Mouse (Mus musculus) mouse trophoblast stem cell (cell line): ENCODE data around the gene Acsm4.
"Not testable (repeated sequence)": the region's sequence is repeated elsewhere in the genome, so short reads cannot be mapped to it uniquely, and the experiment has no call there.

ENCODE experiments used
- in situ Hi-C, 2 experiments: fragments of 300-500 bp; cut with MseI, MboI; formaldehyde crosslinking; loops; 2 replicates in 1 of 2; 3 replicates in 1 of 2; pipeline ENCODE4 v1.15.1; 2025

Acsm4 gene

DNA sequence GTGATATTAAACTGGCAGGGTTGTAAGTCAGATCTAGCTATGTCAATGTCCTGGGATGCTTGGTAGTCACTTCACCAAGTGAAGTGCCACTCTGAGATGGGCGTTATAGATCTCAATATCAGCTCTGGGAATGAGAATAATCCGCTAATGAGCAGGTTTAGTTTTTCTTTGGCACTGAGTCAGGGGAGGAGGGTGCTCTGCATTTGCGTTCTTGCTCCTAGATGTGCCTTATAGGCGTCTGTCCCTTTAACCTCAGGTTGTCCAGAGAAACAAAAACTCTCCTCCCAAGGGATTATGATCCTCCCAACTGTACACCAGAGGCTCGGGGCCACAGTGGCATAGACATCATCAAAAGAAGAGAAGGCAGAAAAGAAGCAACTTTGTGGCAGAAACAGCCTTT lies at the start of gene Acsm4:
Acsm4 (plus strand) TSS at position 301 of the 400 bp plus-strand sequence.
- in situ Hi-C loops = no loop called here

DNA sequence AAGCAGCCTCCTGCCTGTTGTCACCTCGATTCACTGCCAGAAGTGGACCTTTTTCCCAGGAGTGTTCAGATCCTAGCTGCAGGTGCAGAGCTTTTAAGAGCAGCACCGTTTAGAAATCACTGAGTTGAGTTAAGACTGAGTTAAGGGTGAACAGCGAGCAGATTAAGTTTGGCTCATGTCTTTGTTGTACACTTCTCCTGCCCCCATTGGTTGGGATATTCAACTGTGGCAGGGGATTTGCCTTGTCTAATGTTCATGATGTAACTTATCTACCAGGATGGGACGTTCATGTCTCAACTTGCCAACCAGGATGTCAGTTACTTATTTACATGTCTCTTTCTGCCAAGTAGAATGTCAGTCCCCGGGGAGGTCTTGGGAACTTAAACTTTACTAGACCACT lies 47.5 kb upstream of the Acsm4 start:
- in situ Hi-C loops = no loop called here

DNA sequence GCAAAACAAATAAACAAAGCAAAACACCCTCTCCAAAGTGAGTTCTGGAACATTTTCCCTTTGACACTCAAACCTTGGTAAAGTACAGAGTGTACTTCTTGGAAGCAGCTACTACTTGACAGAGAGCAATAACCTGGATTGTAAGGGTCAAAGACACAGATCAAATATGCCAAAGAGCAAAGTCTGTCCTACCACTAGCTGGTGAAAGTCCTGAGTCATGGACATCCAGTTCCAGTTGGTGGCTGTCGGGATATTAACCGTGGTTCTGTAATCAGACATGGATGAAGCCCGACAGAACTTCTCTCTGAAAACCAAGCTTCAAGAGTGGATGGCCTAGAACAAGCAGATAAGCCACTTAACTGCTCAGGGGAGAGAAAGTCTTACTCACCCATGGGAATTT lies 21.9 kb upstream of the Acsm4 start:
- in situ Hi-C loops = no loop called here

DNA sequence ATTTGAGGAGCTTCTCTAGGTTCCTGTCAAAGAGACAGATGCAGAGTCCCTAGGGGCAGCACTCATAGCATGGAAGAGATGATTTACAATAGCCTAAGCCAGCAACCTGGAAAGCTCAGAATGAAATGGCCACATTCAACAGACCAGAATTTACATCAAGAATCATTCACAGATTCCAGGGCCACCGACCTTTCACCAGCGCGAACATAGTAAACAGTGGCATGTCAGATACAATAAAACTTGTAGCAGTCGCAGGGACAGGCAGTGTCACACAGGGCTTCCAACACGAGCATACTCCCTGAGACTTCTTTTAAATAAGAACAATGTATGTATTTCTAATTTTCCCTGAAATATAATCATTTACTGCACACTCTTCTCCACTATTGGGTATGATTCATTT lies 19.4 kb upstream of the Acsm4 start:
- in situ Hi-C loops = no loop called here

DNA sequence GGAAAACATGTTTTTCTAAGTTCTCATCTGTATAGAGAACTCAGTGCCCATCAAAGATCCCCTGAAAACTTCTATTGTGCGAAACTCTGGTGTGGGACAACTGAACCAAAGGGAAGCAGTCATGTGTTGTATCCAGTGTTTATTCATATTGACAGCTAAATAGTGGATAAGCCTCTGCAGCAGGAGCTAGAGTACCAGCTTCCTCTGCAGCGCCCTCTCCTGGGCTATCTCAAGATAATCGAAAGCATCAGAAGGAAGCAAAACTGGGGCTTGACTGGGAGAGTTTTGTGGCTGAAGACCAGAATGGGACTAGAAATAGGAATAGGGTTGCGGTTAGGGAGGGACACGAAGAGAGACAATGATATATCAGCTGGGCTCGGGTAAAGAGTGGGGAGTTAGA lies 18.9 kb upstream of the Acsm4 start:
- in situ Hi-C loops = no loop called here

DNA sequence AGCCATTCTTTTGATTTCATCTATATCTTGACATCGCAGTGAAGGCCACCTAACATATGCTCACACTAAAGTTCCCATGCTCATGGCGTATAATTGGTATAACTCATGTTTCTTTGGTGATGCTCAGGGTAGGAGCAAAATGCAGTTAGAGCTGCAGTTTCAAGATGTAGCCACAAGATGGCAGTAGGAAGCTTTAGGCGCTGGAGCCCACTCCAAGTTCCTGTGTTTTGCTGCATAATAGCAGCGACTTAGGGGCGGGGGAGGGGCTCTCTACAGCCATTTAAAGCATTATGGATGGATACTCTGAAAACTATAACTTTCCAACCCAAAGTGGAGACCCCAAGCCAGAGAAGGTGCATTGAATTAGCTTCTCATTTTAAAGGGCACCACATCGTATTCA lies 16.4 kb upstream of the Acsm4 start:
- in situ Hi-C loops = no loop called here

DNA sequence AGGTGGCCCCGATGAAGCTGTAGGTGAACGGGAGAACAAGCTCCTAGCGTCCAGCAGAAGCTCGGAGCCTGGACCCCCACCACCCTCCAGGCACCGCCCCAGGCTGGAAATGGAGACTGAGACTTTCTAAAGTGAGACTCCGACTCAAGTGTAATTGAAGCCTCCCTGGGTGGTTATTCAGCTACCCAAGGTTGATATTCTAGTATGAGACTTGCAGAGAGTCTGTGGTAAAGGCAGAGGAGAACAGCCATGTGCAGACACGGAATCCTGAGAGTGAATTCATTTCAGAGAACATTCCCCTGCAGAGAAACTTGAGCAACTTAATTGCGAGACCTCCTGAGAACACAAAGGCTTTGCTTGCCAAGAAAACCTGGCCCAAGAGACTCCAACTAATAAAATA lies 9.7 kb upstream of the Acsm4 start:
- in situ Hi-C loops = no loop called here

DNA sequence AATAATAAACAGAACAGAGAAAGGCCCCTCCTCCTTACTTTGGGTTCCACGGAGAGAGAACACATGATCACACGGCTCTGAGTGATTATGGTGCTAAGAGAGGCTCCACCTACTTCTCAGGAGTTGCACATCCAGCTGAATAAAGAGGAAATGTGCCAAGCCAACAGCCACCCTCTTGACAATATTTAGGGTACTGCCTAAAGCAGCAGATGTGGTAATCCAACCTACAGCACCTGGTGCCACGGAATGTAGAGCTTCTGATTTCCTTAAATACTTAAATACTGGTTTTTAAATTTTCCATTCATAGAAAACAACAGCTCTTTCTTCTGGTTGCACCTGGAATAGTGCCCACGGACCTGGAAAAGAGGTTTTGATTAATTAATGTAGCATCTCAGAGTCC lies 7.1 kb upstream of the Acsm4 start:
- in situ Hi-C loops = no loop called here

DNA sequence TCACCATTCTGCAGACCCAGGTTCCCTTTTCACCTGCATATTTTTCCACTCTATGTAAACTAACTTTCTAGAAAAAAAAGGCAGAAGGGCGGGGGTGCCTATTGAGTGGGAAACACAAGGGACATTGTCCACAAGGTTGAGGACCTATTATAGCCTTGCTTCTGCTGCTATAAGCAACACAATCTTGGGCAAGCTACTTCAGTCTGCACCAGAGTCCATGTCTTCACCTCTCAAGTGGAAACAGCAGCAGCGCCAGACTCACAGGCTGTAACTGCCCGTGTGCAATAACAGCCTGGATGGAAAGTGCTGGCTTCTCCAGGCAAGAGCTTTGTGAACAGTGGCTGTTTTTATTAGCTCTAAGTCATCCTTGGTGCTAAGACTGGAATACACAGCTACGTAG lies 2.5 kb downstream of the Acsm4 start:
- in situ Hi-C loops = no loop called here

DNA sequence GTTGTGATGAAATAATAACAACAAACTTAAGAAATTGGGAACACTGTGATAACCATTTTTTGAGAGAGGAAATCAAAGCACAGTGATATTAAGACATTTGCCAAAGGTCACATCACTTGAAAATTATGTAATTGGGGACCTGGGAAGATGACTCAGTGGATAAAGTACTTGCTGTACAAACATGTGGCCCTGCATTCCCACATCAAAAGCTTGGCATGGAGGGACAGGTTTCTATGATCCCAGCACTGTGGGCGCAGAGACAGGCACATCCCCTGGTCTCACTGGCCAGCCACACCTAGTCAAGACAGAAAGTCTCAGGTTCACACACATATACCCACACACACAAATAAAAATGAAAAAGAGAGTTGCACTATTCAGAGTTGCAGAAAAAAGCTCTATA lies 5.1 kb downstream of the Acsm4 start:
- in situ Hi-C loops = no loop called here

DNA sequence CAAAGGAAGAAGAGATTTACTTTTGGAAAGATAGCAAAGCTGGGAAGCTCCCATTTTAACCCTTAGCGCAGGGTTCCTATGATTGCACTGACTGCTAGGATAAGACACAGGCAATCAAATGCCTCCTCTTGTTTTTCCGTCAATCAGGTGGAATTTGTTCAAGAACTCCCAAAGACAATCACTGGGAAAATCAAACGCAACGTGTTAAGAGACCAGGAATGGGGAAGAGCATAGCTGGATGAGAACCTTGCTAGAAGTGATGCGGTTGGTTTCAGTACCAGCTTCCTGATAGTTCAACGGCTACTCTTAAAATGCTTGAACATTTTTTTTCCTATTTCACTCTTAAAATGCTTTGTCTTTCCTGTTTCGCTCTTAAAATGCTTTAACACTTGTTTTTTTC lies 24.3 kb downstream of the Acsm4 start:
- in situ Hi-C loops = no loop called here

DNA sequence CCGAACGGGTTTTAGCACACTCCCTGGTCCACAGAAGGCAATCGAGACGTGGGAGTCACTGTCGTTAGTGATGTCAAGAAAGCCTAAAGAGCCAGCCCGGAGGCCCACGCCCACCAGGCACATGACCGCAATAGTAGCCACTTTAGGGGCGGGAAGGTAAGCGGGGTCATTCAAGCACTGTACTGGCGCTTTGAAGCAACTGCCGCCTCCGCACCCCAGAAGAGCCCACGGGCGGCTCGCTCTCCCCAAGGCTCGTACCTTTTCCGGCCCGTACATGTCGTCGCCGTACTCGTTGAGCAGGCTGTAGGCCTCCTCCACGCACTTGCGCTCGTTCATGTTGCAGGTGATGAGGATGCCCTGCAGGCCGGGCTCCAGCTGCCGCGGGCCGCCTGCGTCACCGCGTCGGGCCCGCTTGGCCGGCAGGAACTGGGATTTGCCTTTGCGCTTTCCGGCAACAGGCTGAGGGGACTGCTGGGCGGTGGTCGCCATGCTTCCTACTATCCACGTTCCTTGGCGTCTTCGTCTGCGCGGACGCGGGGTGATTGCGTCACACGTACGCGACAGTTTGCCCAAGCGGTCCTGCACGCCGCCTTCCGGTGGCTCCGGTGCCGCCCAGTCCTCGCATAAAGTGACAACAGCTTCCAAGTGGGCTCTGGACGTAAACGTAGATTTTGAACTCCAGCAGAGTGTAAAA lies 30.6 kb downstream of the Acsm4 start, which contains the start of gene Thumpd1:
Thumpd1 (minus strand) TSS at position 546 of the 694 bp plus-strand sequence.
- in situ Hi-C loops = no loop called here

DNA sequence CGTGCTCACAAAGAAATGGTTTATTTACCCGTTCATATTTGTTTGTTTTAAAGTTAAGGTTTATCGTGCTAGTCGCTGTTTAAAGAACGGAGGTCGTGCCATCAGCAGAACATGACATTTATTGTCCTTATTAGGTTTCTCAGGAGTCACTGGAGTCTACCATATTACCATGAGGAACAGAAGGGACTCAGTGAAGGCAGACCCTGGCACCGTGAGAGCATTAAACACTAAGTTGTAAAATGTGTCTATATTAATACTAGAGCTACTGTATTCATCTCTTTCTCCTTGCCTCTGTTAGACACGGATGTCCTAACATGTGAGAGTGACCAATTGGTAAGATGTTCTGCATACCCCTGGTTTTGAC lies 31.1 kb downstream of the Acsm4 start:
- in situ Hi-C loops = no loop called here

DNA sequence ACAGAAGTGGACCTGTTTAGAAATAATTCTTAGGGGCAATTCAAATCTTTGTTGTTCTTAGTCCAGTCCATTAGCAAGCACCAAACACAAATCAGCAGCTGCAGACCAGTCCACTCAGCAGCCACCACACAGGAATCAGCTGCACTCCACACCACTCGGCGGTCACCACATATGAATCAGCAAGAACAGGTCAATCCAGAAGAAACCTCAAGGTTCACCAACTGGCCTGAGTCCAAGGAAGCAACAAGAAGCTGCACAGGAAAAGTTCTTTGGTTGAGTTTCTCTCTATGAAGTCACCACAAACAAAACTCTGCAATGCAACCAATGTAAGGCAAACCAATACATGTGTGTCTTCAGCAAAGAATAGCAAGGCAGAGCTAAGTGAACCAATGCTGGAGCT lies 37.8 kb downstream of the Acsm4 start:
- in situ Hi-C loops = no loop called here

DNA sequence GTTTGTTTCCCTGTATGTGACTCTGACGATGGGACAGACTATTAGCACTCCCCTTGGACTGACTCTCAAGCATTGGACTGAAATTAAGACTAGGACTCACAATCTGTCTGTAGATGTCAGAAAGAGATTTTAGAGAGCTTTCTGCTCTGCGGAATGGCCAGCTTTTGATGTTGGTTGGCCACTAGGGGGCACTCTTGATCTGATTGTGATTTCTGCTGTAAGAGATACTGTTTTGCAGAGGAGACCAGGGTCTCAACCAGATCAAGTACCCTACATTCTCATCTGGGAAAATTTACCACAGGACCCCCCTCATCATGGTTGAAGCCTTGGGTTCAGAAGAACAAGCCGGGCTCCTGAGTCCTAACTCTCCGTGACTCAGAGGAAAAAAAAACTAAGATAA lies 41.4 kb downstream of the Acsm4 start:
- in situ Hi-C loops = not testable (repeated sequence)

DNA sequence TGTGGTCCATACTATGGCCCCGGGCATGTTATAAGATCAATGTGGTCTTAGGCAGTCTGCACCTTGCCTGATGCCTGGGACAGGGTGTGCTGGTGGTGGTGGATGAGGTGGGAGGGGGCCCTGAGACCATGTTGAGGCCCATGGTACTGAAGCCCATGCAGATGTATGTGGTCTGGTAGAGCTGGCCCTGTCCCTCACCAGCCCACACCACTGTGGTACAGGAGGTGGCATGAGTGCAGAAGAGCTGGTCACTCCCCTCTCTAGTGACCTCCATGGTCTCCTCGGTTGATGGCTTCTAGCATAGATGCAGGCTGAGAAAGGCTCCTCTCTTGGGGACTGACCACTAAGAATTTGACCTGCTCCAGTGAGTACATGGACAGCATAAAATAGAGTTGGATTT lies 49.1 kb downstream of the Acsm4 start:
- in situ Hi-C loops = no loop called here

DNA sequence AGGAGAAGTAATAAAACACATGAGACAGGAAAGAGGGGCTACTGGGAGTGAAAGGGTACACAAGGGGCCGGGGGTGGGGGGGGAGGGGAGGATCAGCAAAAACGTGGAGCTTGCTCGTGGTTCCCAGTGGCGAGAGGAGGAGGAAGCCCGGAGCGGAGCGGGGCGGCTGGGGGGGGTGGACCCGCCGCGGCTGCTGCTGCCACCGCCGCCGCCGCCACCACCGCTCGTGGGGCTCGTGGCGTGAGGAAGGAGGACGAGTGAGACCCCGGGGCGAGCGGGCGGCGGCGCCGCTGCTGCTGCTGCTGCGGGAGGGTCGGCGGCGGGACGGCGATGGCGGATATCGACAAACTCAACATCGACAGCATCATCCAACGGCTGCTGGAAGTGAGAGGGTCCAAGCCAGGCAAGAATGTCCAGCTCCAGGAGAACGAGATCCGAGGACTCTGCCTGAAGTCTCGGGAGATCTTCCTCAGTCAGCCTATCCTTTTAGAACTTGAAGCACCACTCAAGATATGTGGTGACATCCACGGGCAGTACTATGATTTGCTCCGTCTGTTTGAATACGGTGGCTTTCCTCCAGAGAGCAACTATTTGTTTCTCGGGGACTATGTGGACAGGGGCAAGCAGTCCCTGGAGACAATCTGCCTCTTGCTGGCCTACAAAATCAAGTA lies 50.1 kb downstream of the Acsm4 start:
- in situ Hi-C loops = not testable (repeated sequence)

DNA sequence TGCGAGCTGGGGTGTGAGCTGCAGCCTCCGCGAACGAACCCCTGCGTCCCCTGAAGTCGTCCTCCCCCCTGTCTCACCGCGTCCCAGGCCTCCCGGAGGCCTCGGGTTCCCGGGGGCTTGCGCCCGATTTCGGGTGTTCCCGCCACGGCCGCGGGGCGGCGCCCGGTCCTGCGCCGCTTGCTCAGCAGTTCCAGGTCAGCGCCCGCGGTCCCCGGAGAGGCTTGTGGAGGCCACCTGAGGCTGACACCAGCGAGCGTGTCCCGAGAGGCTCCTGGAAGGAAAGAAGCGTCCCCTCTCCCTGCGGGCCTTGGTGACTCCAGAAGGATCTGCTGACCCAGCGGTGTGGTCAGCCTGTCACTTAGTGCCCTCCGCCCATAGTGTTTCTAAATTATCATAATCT lies 54.5 kb downstream of the Acsm4 start:
- in situ Hi-C loops = no loop called here

DNA sequence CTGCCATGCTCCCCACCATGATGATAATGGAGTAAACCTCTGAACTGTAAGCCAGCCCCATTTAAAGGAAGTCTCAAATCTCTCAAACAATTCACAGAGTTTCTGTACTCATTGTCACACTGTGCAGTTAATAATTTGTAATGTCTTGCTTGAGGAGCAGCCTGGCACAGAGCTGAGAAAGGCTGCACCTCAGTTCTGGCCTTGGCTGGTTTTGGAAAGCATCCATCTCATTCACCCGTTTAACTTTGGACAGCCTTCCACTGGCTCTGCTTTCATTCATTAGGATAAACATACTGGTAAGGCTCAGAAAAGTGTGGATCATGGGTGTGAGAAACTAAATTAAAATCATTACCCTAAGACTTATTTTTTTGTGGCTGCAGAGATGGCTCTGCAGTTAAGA lies 56.0 kb downstream of the Acsm4 start:
- in situ Hi-C loops = no loop called here

DNA sequence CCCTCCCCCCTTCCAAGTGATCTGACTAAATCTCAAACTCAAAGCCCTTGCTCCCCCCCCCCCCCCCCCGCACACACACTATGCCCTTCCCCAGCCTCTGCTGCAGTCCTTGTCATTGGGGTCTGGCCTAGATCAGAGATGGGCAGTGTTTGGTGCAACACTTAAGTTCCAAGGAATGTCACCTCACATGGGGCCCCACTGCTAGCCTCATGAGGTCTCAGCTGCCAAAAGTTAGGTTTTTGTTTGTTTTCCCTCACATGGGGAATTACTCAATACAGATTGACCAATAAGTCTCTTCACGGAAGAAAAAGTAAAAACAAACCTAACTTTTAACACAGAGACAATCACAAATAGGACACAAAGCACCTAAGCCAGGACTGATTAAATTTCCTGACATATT lies 58.9 kb downstream of the Acsm4 start:
- in situ Hi-C loops = no loop called here

DNA sequence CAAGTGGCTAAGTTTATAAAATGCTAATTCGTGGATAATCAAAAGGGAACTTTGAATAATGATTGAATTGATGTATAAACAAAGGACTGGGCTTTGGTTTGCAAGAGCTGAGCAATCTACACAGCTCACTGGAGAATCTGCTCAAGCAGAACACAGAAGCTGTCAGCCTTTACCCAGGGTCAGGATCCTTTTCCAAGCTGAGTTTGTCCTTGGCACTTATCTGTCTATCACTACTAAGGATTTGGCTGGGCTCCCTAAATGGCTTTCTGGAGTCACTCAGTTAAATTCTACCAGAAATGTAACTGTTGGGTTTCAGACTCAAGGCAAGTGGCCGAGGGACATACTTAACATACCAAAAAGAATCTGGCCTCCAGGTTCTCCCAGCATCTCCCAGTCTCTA lies 60.1 kb downstream of the Acsm4 start:
- in situ Hi-C loops = no loop called here

DNA sequence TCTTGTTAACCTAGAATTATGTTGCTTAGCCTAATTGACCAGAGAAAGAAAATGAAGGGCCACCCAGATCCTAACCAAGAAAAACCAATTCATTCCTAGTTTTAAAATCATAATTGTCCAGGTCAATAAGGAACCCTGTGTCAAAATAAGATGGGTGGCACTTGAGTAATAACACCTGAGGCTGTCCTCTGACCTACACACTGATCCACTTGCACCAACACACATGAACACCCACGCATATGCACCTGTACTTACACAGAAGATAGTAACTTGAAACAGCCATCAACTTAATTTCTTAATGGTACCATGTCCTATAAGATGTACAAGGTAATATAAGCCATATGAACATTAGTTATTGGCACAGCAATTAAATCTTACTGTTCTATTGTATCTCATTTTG lies 63.9 kb downstream of the Acsm4 start:
- in situ Hi-C loops = no loop called here

DNA sequence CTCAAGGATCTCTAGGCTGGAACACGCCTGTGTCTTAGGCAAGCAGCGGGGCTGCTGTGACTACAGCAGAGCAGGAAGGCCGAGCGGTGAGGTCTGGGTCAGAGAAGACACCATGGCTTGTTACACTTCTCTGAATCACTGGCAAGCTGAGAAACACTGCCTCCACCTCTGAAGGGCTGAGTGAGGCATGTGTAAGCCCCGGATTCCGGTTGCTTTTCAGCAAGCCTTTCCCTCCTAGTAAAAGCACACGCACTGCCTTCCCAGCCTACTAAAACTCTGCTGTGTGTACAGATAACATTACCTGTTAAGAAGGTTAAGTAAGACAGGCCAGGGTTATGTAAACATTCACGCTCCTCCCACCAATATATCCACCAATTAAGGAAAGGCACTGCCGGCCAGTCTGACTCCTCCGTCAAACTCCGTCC lies 70.7 kb downstream of the Acsm4 start, which contains the start of gene Acsm3:
Acsm3 (plus strand) TSS at position 397 of the 425 bp plus-strand sequence.
- in situ Hi-C loops = no loop called here
